ENCODE assay signal across 26 mouse cellular contexts in the genomic region with DNA sequence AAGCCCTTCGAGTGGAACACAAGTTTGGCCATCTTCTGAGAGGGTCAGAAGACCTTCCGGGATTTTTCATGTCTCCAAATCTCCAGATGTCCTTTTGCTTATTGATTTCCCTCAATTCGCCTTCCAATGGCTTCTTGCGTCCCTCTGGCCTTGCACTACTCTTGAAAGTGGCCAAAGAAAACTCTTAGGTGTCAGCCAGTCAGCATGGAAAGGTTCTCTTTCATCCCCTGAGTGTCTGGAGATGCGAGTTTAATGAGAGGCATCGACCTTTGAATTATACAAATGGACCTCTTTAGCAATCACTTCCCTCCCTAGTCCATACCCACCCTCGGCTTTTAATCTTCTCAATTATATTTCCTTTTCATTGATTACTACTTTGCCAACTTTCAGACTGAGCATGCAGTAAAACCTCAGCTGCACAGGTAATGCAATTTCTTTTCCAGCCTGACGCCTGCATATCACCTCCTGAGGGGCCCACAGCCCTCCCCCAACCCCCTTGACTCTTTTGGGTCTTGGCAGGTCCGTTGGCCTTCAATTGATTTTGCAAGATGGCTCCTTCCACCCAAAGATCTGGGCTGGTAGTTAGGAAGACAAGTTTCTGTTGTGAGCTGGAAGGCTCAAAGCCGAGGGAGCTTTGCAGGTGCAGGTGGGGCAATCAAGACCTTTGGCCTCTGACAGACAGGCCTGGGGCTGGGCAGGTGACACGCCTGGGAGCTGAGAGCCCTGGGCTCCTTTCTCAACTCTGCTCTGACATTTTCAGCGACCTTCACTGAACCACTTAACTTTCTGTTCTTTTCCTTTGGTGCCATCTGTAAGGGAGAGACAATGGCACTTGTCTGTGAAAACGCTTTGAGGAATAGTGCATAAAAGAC.
DNase-seq lines count a peak whose midpoint lies in the region; ATAC-seq lines count a peak whose summit lies in the region.
"Had no signal": no experiment of that assay in that cellular context is flagged by ENCODE, and none has a peak within 500 bp of the region (broad histone marks: within the 10 kb centered on the region; RNA-seq: fewer than 3 reads in every experiment).

No protein-coding gene starts in this region.

- H3K9me3 ChIP-seq in neural tube, embryonic 15.5 days (replicated peaks), result no peaks in the 10 kb centered on the region
- H3K9me3 ChIP-seq in limb, embryonic 11.5 days (ENCODE audit: control insufficient read depth, low read length), result no peaks in the 10 kb centered on the region; the same call in 1 of the 2 replicates
- H3K9me3 ChIP-seq: heart, embryonic 13.5 days; midbrain, embryonic 10.5 days; neural tube, embryonic 13.5 days had no signal

- no peak overlapping the region for H3K27ac ChIP-seq in neural tube, embryonic 15.5 days (replicated peaks)
- peak overlapping the region; percentile 64; the same call in 1 of the 2 replicates for H3K27ac ChIP-seq in limb, embryonic 11.5 days (replicated peaks; ENCODE audit: low read depth, low read length)
- H3K27ac ChIP-seq: liver, embryonic 14.5 days; macrophage; midbrain, embryonic 10.5 days; neural tube, embryonic 13.5 days had no signal

- H3K4me1 ChIP-seq in neural tube, embryonic 15.5 days, result peaks cover 19% of the 10 kb centered on the region
- peaks cover 29% of the 10 kb centered on the region for H3K4me1 ChIP-seq in limb, embryonic 11.5 days (ENCODE audit: control insufficient read depth, insufficient read depth, low read length)

- H3K4me3 ChIP-seq in neural tube, embryonic 15.5 days (replicated peaks), result no peak overlapping the region
- H3K4me3 ChIP-seq in limb, embryonic 11.5 days (ENCODE audit: low read depth, low read length), result no peak overlapping the region
- H3K4me3 ChIP-seq: heart, embryonic 13.5 days; midbrain, embryonic 10.5 days; neural tube, embryonic 13.5 days had no signal

- no peaks in the 10 kb centered on the region for H3K36me3 ChIP-seq in neural tube, embryonic 15.5 days
- no peaks in the 10 kb centered on the region for H3K36me3 ChIP-seq in limb, embryonic 11.5 days (ENCODE audit: control insufficient read depth, insufficient read depth, low read length)
- H3K36me3 ChIP-seq: heart, embryonic 13.5 days; midbrain, embryonic 10.5 days; neural tube, embryonic 13.5 days had no signal

- DNase-seq in heart, adult 11 months, result peak; percentile 70
- no peak for DNase-seq in heart, adult 18-20 months
- no peak for DNase-seq in neural tube, embryonic 10.5 days (ENCODE audit: extremely low spot score, low spot score)
- DNase-seq in limb, embryonic 11.5 days (ENCODE audit: low spot score), result no peak
- no peak for DNase-seq in layer of hippocampus, postnatal 10 days (ENCODE audit: low spot score in 2 of 2)
- no peak for DNase-seq in gastrocnemius, postnatal 4 days (ENCODE audit: low spot score in 2 of 2)
- no peak for DNase-seq in kidney, postnatal 25 days
- DNase-seq: adrenal gland, postnatal 25 days; cerebellum, adult 11 months; cerebellum, postnatal 25 days; heart, postnatal 36 days; kidney, adult 2 months; right cerebral cortex, postnatal 14 days; spleen, adult 18-20 months; thymus, postnatal 36 days had no signal

- H3K27me3 ChIP-seq in neural tube, embryonic 15.5 days (replicated peaks), result no peaks in the 10 kb centered on the region
- no peaks in the 10 kb centered on the region for H3K27me3 ChIP-seq in limb, embryonic 11.5 days (ENCODE audit: control insufficient read depth, insufficient read depth, low read length)
- H3K27me3 ChIP-seq: heart, embryonic 13.5 days; neural tube, embryonic 13.5 days; Patski had no signal

- WGBS in neural tube, embryonic 15.5 days, result 80% methylated on average over 13 of the region's 13 CpGs
- WGBS in limb, embryonic 11.5 days, result 74% methylated on average over 13 of the region's 13 CpGs

- no peak overlapping the region for H3K9ac ChIP-seq in neural tube, embryonic 15.5 days (replicated peaks)
- no peak overlapping the region for H3K9ac ChIP-seq in limb, embryonic 11.5 days (ENCODE audit: low read length)
- H3K9ac ChIP-seq: heart, embryonic 13.5 days; liver, embryonic 14.5 days; neural tube, embryonic 13.5 days had no signal

- no peak for ATAC-seq in neural tube, embryonic 15.5 days (ENCODE audit: low FRiP score)
- no peak for ATAC-seq in limb, embryonic 11.5 days (ENCODE audit: insufficient number of reproducible peaks, low FRiP score, low TSS enrichment, low read depth)
- ATAC-seq: activated CD4-positive, CD25-positive, alpha-beta regulatory T cell, adult 4 months; CD4-positive, CD25-positive, alpha-beta regulatory T cell, adult 4 months; forebrain, embryonic 16.5 days; hindbrain, embryonic 16.5 days; Patski had no signal

- H3K4me2 ChIP-seq in neural tube, embryonic 15.5 days, result peak overlapping the region; percentile 19; the same call in 1 of the 2 replicates
- no peak overlapping the region for H3K4me2 ChIP-seq in limb, embryonic 11.5 days (ENCODE audit: low read depth, severe bottlenecking)
- H3K4me2 ChIP-seq: neural tube, embryonic 13.5 days had no signal
